Mouse (Mus musculus) c-Kit-positive CD71-positive TER-119-positive erythroid progenitor cells, embryonic 14.5 days (primary cell): ENCODE results near the gene Hc.

Experiments used
- DNase-seq: peaks from one replicate; pipeline ENCODE4 v3.0.0-alpha.2; 2013; ENCODE audit warnings: low spot score

The Hc gene

DNA sequence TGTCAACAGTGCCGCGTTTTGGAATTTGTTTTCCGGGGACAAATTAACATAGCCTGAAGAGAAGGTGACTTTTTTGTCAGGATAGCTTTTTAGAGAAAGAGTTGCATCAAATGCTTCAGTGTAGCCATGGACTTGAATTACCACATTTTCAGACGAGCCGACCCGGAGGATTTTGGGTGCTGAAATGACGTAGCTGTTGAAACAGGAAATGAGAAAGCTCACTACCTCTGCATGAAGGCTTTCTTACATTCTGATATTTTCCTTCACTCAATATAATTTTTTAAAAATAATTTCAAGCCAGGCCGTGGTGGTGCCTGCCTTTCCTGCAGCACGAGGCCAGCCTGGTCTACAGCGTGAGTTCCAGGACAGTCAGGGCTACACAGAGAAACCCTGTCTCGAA is 4.0 kb downstream of the Hc start:
- no peak for DNase-seq

DNA sequence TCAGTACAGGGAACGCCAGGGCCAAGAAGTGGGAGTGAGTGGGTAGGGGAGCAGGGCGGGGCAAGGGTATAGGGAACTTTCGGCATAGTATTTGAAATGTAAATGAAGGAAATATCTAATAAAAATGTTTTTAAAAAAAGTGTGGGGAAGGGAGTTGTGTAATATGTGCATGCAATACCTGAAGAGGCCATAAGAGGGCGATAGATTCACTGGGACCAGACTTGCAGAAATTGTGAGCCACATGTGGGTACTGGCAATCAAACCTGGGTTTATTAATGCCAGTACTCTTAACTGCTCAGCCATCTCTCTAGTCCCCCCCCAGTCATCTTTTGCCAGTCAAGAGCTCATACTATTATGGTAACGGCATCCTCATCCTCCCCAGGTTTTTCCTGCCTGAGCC is 12.4 kb downstream of the Hc start:
- peak; percentile 49 for DNase-seq

DNA sequence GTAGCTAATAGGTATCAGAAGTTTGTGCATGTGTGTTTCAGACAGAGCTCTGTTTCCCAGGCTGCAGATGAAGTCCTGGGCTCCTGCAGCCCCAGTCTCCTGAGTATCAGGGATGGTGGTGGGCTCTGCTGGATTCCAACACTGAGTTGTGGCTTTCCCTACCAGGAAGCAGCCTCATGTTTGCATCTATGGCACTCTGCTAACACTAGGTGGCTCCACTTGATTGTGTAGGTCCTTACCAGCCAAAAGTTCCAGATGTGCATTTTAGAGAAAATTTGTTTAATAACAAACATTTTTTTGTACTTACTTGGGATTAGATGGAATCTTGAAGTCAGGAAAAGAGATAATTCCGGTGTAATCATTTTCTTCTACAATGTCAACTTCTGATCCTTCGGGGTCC is 16.3 kb downstream of the Hc start:
- DNase-seq, result peak; percentile 28

DNA sequence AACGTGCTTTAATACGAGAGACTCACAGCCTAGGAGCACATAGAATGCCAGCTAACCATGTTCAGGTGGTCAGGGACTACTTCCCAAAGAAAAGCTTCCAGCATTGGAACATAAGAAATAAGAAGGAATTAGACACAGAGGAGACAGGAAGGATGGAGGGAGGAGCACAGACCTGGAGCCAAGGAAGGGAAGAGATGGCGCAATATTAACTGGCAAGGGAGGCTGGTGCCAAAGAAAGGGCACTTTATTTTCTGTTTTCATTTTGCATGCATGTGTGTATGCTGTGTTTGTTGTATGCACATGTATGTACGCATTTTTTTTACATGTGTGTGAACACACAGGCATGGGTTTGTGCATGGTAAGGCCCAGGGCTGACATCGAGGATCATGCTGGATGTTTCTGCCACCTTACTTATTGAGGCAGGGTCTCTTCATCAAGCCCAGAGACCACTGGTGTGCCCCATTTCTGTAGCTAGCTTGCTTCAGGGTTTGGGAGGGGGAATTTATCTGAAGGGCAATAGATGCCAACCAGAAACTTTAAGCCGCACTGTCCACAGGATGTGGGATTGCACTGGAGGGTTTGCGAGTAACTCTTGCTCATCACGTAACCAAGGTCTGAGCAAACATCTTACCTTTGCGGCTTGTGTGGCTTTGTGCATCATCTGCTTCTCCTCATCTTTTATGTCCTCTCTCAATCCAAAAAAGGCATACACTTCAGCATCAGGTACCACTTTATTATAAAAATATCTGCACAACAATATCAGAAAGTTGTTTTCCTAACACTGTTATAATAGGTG is 22.5 kb downstream of the Hc start:
- no peak for DNase-seq

DNA sequence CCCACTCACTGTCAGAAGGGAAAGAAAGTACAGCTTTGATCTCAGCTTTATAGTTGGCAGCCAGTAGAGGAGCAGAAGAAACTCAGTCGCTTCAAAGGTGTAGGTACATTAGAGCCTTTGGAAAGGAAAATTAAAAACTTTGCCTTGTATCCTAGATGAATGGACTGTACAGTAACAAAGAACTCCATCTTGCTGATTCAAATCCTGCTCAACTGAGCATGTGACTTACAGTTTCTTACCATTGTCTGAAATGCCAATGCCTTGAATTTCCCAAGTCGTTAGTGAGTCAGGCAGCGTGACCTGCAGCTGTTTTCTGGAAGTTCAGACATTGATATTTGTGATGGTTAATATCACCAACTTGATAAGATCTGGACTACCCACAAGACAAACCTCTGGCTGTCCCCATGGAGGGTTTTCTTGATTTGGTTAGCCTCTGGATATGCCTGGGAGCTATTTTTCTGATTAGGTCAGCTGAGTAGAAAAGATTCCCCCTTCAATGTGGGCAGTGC is 36.5 kb downstream of the Hc start:
- no peak for DNase-seq

DNA sequence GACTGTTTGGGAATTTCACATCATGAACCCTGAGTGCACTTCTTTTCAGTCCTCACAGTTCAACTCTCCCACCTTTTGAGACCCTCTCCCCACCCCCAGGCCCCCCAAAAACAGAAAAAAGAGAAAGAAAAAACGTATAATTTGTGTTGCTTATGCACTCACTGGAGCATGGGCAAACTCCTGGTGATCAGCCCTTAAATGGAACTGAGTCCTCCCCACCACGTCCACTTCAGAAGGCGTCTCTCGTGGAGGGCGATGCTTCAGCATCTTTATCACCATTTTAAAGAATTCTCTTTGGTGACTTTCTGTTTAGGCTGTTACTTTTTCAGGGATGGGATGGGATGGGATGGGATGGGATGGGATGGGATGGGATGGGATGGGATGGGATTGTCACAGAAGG is 39.4 kb downstream of the Hc start:
- DNase-seq, result peak; percentile 24

DNA sequence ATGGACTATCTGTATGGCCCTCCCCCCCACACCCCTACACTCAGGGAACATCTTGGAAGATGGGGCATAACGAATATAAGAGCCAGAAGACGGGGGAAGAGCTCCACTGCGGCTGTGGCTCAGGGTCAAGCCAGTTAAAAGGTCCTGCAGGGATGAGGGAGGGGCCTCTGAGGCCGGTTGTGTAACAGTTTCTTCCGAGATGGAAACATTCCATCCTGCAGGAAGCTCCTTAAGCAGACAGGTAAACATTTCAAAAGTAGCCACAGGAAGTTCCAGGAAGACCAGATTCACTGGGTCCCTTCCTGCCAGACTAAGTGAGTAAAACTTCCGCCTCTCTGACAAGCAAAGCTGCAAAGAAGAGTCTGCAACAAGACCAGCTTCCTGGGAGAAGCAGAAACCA is 45.4 kb downstream of the Hc start:
- DNase-seq, result no peak

DNA sequence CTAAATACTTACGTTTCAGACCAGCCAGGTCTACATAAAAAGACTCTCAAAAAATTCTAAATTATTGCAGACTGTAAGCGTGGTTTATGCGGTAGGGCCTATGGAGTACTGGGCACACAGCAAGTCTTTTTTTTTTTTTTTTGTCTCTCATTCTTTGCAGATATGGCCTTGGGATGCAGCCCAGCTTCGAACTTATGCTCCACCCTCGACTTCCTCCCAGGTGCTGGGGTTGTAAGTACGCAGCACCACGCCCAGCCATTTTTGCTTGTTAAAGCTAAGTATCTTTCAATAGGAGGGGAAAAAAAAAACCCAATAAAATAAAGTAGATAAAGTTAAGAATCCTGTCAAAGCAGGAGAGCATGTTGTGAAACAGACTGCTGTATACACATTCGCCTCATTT is 49.6 kb downstream of the Hc start:
- DNase-seq, result no peak

DNA sequence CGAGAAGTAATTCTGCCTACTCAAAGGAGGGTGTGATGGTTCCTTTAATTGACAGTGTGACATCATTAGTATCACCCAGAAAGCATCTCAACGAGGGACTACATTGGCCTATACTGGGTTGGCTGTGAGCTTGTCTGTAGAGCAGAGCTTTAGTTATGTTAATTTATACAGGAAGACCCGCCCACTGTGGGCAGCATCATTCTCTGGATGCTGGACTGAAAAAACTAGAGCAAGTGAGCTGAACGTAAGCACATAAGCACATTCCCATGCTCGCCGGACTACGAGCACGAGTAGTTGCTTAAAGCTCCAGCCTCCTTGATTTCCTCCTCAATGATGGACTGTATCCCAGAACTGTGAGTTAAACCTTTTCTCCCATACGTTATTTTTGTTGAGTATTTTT is 62.3 kb downstream of the Hc start:
- no peak for DNase-seq

DNA sequence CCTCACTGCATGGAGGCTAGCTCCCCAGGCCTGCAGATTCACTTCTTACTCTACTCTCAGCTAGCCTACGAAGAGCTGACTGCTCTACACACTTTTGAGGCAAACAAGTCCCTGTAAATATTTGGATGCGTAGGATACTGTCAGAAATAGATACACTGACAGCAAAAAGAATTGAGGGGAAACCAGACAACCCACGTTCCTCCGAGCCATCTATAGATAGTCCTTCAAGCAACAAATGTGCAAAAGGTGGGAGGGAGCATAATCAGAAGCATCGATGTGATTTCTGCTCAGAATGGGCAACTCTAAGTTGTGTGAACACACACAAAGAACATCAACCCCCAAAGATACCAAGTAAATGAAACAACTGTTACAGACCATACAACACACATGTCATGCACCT is 64.7 kb downstream of the Hc start:
- no peak for DNase-seq

DNA sequence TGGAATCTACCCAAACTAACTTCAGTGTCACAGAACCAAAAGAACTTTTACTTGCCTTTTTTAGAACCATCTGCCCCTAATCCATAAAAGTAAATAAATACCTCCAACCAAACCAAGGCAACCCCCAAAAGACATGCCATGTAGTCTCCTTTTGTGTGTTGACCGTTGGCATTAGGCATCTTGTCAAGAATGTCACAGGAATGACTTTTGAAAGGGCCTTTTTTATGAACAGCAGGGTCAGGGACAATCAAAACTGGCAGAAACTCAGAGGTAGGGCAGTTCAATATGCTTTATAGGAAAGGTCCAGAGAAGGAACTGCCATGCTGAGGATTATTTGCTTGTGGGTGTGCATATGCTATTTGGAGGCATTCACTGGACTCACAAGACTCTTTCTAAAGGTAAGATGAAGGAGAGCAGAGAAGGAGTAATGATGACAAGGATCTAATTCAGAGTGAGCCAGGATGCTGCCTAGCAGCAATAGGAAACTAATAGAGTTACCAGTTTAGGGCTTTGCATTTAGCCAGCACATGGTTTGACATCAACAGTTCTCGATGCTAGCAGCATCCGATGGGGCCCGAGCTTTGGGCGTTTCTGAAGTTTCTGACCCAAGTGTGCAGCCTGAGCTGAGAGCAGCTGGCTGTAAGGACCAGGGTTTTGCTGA is 67.4 kb downstream of the Hc start:
- no peak for DNase-seq

DNA sequence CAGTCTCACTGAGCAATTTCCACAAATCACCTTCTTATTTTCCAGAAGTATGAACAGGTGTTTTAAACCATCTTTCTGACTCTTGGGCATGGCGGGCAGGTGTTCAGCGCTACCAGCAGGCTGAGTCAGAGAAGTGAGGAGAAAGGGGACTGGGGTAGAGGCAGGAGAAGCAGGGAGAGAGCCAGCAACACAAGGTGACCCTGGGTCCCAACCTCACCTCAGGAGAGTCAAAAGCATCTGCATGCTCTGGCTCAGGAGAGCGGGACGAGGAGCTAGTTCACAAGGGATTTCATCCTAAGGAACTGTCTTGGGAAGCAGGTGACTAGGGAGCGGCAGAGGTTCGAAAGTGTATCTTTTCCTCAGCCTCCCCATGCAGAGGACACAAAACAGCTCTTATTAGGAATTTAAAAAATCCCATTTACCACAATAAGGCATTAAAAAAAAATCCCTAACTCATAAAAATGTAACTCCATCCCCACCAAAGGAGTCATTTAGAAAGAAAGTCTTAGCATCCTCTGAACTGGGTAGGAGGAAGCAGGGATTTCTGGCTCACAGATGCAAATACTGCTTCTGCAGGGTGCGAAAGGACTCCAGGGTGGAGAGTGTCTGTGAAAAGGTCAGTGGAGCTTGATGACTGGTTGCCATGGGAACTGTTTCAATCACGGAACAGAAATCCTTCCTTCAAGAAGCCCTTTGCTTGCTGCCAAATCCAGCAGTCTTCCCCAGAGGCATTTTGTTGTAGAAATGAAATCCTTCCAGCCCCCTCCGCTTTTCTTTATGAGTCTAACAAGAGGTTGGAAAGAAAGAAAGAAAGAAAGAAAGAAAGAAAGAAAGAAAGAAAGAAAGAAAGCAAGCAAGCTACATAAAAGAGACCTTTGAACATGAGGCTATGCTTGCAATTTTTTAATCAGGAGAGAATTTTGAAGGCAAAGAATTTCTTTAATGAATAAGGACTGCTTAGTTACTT is 68.2 kb downstream of the Hc start:
- DNase-seq, result no peak

DNA sequence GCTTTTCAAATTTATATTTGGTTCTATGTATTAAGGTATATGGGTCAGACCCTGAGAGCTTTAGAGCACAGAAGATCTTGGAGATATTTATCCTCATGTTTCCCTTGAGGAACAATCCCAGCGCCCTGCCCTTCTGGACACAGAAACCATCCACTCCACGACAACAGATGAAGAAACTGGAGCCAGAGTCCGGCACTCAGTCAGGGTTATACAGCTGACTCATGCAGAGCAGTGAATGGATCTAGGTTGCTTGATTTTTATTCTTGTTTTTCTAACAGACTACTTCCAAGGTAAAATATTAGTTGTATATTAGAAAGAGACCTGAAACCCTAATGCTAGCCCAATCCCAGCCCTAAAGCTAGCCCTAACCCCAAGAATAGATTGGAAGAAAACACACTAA is 69.3 kb downstream of the Hc start:
- DNase-seq, result no peak

DNA sequence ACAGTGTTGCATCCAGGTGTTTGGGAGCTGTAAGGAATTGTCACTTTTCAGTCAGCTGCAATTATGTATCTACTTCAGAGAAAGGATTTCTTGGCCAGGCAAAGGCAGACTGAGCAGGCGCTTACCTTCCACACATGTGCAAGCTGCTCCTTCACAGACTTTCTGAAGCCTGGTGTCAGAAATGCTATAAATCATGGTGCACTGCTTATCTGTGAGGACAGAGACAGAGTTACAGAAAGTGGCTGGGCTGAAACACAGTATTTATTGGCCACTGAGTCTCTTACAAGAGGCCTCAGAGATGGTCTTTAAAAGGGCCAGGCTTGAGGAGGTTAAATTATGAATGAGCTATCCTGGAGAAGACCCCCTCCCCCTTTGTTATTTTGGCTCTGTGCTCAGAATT is 71.5 kb downstream of the Hc start:
- DNase-seq, result no peak

DNA sequence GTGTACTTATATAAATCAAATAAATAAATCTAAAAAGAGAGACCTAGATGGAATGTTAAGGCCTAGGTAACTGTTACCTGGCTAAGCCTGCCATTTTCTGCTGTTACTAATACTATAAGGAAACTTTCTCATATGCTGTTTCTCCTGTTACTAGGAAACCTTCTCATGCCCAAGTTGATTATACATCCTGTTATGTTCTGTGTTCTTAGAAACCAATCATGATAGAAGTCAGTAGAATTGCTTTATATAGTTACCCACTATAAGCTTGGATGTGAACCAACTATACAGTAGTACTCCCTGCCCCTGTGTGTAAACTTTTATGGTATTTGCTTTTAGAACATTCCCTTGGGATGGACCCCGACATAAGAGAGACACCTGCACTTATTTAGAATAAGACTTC is 73.6 kb downstream of the Hc start:
- DNase-seq, result no peak

DNA sequence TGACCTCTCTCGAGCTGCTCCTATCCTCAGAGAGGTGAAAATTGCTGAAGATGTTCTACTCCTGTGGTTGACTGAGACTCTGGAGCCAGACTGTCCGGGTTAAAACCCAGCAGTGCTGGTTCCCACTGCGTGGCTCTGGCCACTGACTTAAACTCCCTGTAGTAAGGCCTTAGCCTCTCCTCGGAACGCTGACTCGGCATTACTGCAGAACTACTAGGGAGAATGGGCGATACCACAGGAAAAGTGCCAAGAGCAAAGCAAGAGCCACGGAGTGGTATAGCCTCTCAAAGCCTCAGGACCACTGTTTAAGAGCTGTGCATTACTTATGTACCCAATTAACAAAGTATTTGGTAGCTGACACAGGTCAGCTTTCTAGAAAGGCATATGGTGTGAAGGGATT is 76.4 kb downstream of the Hc start:
- DNase-seq, result no peak

DNA sequence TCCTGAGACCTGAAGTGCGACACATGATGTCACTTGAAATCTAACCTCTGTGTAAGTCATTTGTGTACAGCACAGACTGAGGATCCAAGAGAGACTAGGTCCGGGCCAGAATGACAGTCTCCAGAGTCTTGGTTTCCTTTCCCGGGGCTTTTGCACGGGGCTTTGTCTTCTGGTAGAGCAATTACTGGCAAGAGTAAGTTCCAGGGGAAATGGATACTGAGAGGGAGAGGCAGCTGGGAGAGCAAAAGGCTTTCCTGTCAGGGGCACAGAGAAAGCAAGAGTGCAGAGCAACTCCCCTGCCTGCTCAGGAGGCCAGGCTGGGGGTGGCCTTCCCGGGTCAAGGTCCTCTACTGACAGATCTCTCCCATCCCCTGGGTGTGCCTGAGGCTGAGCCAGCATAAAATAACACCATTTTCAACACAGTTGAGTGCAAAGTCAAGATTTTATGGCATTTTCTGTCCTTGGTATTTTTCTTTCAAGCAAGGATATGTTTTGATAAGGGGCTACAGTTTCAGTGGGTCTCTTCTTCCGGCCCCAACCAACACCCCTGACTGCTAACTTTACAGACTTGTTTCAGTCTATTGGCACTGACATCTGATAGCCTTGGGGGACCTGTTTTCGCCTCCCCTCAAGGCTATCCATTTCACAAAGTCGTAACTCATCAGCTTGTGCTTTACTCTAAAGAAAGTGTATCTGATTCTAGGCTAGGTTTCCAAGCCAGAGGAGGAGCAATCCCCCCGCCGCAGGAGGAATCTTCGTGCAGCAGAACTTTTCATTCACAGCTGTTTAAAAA is 78.1 kb downstream of the Hc start:
- DNase-seq, result no peak

DNA sequence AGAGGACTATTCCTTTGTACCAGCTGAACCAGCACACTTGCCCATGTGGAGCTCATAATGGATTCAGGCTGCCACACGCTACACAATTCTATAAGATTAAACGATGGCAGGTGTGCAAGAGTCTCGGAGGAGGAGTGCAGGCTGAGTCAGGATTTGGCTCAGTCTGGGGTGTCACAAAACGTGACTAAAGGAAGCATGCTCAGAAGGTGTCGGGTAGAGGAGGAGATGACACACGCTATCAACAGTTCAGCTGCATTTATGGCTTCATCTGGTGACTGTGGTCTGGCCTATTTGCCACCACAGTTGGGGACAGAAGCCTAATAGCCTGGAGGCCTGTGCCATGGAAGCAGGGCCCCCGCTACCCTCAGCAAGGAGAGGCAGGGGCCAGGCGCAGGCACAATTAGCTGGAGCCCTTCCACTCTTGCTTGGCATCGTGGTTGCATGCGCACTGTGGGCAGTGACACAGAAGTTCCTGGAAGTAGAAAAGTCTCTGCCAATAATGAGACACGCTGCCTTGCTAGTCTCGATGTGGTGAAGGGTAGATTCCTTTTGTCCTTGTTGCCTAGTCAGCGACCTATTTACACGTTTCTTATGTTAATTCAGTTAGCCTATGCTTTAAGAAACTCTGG is 79.0 kb downstream of the Hc start:
- DNase-seq, result no peak

DNA sequence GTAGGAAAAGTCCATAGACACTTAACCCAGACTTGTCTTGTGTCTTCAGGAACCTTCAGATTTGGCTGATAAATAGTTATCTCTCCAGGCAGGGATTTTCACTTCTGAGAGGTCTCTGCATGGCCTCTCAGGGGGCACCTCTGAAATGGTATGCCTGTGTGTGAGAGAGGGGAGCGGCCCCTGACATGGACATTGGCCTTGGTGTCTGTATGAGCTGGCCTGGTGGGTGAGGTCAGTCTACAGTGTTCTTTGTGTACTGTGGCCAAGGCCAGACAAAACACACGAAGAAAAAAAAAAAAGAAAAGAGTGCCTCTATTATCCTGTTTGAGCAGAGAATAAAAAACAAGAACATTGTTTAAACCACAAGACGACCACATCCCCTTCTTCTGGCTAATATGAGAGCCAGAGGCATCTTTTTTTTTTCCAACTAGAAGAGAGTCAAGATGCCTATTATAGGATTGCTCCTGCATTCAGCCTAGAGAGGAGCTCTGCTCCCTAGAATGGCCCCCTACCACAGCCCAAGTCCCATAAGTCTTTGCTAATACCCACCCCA is 81.7 kb downstream of the Hc start:
- DNase-seq, result no peak

DNA sequence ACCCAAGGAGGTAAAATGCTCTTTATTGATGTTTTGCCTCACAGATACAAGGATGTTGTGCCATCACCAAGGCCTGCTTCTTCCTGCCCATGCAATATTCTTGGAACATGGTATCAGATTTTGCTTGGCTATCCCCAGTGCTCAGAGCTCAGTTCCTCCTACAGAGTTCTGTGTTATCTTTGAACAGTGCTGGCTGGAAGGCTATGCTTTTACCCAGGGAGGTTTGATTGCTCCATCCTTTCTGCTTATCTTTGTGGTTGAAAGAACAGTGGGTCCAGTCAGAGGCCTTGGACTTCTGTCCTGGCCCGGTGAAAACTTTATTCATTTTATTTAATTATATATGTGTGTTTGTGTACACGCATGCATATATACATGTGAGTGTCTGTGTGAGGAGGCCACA is 83.0 kb downstream of the Hc start:
- no peak for DNase-seq
